Mouse (Mus musculus): ENCODE measurements at regions not wholly inside any gene's neighbourhood (a gene's known extent, or its start where the extent isn't known, plus 50 kb on each side); places are given as distances from the start of the nearest gene placed in this dataset.

- Histone ChIP-seq H3K4me3 (ENCODE audit: low read depth, low read length) (no peak overlapping the region), H3K4me2 (ENCODE audit: low read depth, low read length, poor library complexity, severe bottlenecking) (no peak overlapping the region), H3K4me1 (ENCODE audit: insufficient read depth, low read length) (peaks cover 4% of the 10 kb centered on the region; the same call in 1 of the 2 replicates), H3K27ac (ENCODE audit: low read depth, low read length) (no peak overlapping the region), H3K36me3 (ENCODE audit: insufficient read depth, low read length) (no peaks in the 10 kb centered on the region), H3K9me3 (ENCODE audit: low read length) (no peaks in the 10 kb centered on the region), H3K9ac (replicated peaks; ENCODE audit: low read length, poor library complexity, severe bottlenecking) (no peak overlapping the region), H3K27me3 (ENCODE audit: insufficient read depth, low read length) (no peaks in the 10 kb centered on the region)
- no peak for ATAC-seq (ENCODE audit: low FRiP score)
- WGBS: 93% methylated on average over 5 of the region's 5 CpGs
- peak; percentile 43 for DNase-seq (ENCODE audit: low spot score)
- TF ChIP-seq CTCF (IDR thresholded peaks at IDR 0.05): peak; percentile 63
Measured at GRCm38 (mm10) chr4:55292277-55292676, 57.6 kb upstream of the Rad23b start.

- Histone ChIP-seq H3K36me3 (ENCODE audit: insufficient read depth, low read length) (no peaks in the 10 kb centered on the region), H3K27ac (ENCODE audit: low read depth, low read length) (no peak overlapping the region), H3K9ac (replicated peaks; ENCODE audit: low read length, poor library complexity, severe bottlenecking) (no peak overlapping the region), H3K4me3 (ENCODE audit: low read depth, low read length) (no peak overlapping the region), H3K9me3 (ENCODE audit: low read length) (no peaks in the 10 kb centered on the region), H3K27me3 (ENCODE audit: insufficient read depth, low read length) (no peaks in the 10 kb centered on the region), H3K4me1 (ENCODE audit: insufficient read depth, low read length) (peaks cover 4% of the 10 kb centered on the region; the same call in 1 of the 2 replicates), H3K4me2 (ENCODE audit: low read depth, low read length, poor library complexity, severe bottlenecking) (no peak overlapping the region)
- ATAC-seq (ENCODE audit: low FRiP score) (no peak), DNase-seq (ENCODE audit: low spot score) (peak; percentile 57)
- no peak for TF ChIP-seq CTCF (IDR thresholded peaks at IDR 0.05)
- WGBS: 18% methylated on average over 4 of the region's 4 CpGs
Measured at GRCm38 (mm10) chr4:55292701-55293100, 57.1 kb upstream of the Rad23b start.

- no peaks in the 10 kb centered on the region for H3K27me3 ChIP-seq (ENCODE audit: insufficient read depth, low read length)
- peak overlapping the region; percentile 61 for H3K4me2 ChIP-seq (ENCODE audit: low read depth, low read length, poor library complexity, severe bottlenecking)
- no peaks in the 10 kb centered on the region for H3K36me3 ChIP-seq (ENCODE audit: insufficient read depth, low read length)
- H3K27ac ChIP-seq (ENCODE audit: low read depth, low read length): peak overlapping the region; percentile 90
- no peak for DNase-seq (ENCODE audit: low spot score)
- no peak overlapping the region for H3K4me3 ChIP-seq (ENCODE audit: low read depth, low read length)
- peaks cover 4% of the 10 kb centered on the region; the same call in 1 of the 2 replicates for H3K4me1 ChIP-seq (ENCODE audit: insufficient read depth, low read length)
- 12% methylated on average over 5 of the region's 5 CpGs for WGBS
- H3K9ac ChIP-seq (replicated peaks; ENCODE audit: low read length, poor library complexity, severe bottlenecking): peak overlapping the region; percentile 69; the same call in 1 of the 2 replicates
- ATAC-seq (ENCODE audit: low FRiP score): peak; percentile 39; the same call in 1 of the 2 replicates
- H3K9me3 ChIP-seq (ENCODE audit: low read length): no peaks in the 10 kb centered on the region
- TF ChIP-seq CTCF (IDR thresholded peaks at IDR 0.05): no peak
Measured at GRCm38 (mm10) chr4:55293347-55294079, 56.3 kb upstream of the Rad23b start.

- Histone ChIP-seq H3K27me3 (ENCODE audit: insufficient read depth, low read length) (no peaks in the 10 kb centered on the region), H3K4me1 (ENCODE audit: insufficient read depth, low read length) (peaks cover 4% of the 10 kb centered on the region; the same call in 1 of the 2 replicates), H3K27ac (ENCODE audit: low read depth, low read length) (peak overlapping the region; percentile 90), H3K4me3 (ENCODE audit: low read depth, low read length) (peak overlapping the region; percentile 31), H3K4me2 (ENCODE audit: low read depth, low read length, poor library complexity, severe bottlenecking) (peak overlapping the region; percentile 61), H3K9ac (replicated peaks; ENCODE audit: low read length, poor library complexity, severe bottlenecking) (peak overlapping the region; percentile 69), H3K9me3 (ENCODE audit: low read length) (no peaks in the 10 kb centered on the region), H3K36me3 (ENCODE audit: insufficient read depth, low read length) (no peaks in the 10 kb centered on the region)
- peak; percentile 92 for ATAC-seq (ENCODE audit: low FRiP score)
- peak; percentile 54 for TF ChIP-seq CTCF (IDR thresholded peaks at IDR 0.05)
- WGBS: 2% methylated on average over 14 of the region's 14 CpGs
- DNase-seq (ENCODE audit: low spot score): peak; percentile 92
Measured at GRCm38 (mm10) chr4:55294255-55294687, 55.6 kb upstream of the Rad23b start.

- Histone ChIP-seq H3K9me3 (ENCODE audit: low read length) (no peaks in the 10 kb centered on the region), H3K27ac (ENCODE audit: low read depth, low read length) (no peak overlapping the region), H3K4me1 (ENCODE audit: insufficient read depth, low read length) (peaks cover 4% of the 10 kb centered on the region; the same call in 1 of the 2 replicates), H3K4me2 (ENCODE audit: low read depth, low read length, poor library complexity, severe bottlenecking) (no peak overlapping the region), H3K27me3 (ENCODE audit: insufficient read depth, low read length) (no peaks in the 10 kb centered on the region), H3K4me3 (ENCODE audit: low read depth, low read length) (no peak overlapping the region), H3K9ac (replicated peaks; ENCODE audit: low read length, poor library complexity, severe bottlenecking) (no peak overlapping the region), H3K36me3 (ENCODE audit: insufficient read depth, low read length) (no peaks in the 10 kb centered on the region)
- 92% methylated on average over 3 of the region's 3 CpGs for WGBS
- TF ChIP-seq CTCF (IDR thresholded peaks at IDR 0.05): no peak
- DNase-seq (ENCODE audit: low spot score) (no peak), ATAC-seq (ENCODE audit: low FRiP score) (no peak)
Measured at GRCm38 (mm10) chr4:55297841-55298240, 52.0 kb upstream of the Rad23b start.

Data from midbrain, postnatal 0 days (tissue).